Mouse (Mus musculus) T-helper 17 cell (primary cell): Measurements from ENCODE around the gene Cacna2d3.

ENCODE experiments used
- in situ Hi-C, 2 experiments: fragments of 300-600 bp; cut with MboI, MseI; formaldehyde crosslinking; loops; 1 replicate in 1 of 2; 2 replicates in 1 of 2; pipeline ENCODE4 v1.15.1; 2025; ENCODE audit warnings: high pct_unique_total_duplicates in 2 of 2

Cacna2d3 gene

DNA sequence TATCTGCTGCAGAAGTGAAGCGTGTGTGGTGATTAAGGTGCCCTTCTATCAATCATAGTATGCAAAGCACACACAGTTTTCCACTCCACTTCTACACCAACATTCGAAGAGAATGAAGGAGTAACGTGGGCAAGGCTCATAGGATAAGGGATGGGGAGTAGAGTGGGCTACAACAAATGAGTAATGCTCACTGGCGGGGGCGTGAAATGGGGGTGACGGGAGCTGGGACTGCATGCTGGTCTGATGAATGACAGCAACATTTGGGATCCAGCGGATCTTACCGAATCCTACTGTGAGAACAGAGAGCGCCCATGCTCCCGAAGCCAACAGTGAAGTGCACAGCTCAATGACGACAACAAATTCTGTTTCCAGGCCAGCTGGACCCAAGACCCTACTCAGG lies 76.2 kb downstream of the Cacna2d3 start:
- in situ Hi-C loops: no loop called here

DNA sequence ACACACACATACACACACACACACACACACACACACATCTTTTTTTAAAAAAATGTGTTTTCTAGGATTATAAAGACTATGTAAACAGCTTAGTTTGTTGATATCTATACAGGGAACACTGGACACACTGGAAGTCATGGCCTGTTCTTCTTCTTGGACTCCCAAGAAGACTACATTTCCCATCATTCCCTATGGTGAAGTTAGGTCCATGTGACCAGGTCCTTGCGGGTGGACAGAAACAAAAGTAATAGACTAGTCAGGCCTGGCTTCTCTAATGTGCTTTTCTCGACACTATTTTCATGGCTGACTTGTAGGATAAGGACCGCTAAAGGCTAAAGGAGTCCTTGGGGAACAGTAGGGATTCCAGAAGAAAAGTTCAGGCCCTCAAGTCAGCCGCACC lies 78.4 kb downstream of the Cacna2d3 start:
- in situ Hi-C loops: no loop called here

DNA sequence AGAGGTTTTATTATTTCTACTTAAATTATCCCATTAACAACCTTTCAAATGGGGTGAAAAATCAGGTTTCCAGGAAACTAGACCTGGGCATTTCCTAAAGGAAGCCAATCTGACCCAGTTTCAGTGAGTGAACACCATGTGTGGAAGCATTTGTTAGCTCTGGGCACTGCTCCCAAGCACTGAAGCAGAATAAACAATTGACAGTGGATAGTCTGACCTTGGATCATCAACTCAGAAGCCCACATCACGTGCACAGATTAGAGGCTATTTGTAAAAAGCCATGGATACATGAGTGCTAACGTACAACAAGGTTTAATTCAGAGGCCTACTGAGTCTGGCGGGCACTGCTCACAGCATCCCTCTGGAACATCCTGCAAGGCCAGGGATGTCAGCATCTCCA lies 82.4 kb downstream of the Cacna2d3 start:
- in situ Hi-C loops: no loop called here

DNA sequence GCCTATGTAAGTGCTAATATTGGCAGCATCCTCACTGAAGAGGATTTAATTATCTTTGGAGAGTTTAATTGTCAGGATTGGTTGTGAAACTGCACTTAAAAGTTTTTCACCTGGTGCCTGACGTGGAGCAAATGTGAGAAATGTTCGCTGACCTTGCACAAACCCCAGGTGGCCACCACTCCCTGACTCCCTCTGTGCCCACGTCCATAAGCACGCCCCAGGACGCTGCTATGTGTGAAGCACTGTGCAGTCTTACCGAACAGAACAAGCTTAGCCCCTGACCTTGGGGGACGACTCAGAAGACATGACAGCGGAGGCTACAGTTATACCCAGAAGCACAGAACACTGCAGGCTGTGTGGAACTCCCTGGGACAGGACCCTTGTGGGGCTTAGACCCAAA lies 93.5 kb downstream of the Cacna2d3 start:
- in situ Hi-C loops: no loop called here

DNA sequence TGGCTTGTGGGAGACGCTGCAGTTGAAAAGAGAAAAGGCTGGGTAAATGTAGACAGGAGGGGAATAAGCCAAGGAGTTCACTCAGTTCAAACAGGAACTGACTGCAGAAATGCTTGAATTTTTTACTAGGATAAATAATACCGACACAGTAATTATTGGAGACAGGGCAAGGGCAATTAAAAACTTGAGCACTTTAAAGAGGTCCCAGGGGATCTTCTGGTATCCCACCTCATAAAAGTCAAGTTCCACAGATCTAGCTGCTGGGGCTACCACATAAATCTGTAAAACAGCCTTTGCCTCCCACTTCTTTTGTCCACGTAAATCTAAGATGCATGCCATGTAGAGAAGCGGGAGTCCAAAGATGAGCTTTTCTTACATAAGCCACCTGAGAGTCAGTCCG lies 109.2 kb downstream of the Cacna2d3 start:
- in situ Hi-C loops: no loop called here

DNA sequence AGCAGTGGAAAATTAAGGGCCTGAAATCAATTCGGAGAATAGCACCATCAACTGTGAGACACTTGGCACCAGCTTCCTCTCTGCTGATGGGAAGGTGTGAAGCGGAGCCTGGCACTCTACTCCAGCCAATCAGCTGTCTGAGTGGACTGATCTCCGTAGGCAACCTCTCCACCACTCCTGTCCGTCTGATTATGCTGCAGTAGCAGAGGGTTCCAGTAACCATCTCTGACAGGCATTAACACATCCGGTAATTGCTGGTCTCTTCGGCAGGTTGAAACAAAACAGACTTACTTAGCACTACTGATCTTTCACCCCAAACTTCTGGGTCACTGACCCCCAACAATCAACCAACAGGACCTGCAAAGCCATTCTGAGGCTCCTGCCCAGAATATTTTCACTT lies 112.9 kb downstream of the Cacna2d3 start:
- in situ Hi-C loops: no loop called here

DNA sequence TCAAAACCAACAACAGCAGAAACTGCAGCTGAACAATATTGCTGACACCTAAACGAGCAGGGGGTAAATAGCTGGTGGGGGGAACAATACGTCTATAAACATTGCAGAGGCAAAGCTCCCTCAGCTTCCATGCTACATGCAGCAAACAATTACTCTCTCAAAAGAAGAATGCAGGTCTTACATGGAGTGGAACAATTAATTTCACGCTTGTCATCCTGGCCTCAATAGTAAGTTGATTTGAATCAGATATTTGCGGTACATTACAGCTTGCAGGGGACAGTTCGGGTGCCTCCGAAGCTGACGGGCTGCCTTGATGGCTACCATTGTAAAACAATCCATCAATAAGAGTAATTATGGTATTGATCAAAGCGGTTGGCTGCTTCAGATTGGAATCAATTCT lies 122.2 kb downstream of the Cacna2d3 start:
- in situ Hi-C loops: no loop called here

DNA sequence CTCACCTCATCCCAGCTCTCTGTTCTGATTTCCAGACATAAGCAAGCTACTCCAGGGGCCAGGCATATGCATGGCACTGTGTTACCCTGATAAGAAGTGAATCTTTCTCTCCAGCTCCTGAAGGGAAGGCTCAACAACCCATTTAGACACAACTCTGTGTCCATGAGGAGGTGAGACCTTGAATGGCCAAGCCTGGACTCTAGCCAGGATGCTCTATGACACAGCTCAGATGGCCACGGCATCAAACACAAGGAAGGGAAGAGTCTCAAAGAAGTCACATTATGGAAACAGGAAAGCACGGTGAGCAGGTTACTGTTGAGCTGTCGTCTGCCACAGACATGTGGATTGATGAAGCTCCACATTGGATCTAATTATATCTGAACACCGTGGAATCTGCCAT lies 128.8 kb downstream of the Cacna2d3 start:
- in situ Hi-C loops: no loop called here

DNA sequence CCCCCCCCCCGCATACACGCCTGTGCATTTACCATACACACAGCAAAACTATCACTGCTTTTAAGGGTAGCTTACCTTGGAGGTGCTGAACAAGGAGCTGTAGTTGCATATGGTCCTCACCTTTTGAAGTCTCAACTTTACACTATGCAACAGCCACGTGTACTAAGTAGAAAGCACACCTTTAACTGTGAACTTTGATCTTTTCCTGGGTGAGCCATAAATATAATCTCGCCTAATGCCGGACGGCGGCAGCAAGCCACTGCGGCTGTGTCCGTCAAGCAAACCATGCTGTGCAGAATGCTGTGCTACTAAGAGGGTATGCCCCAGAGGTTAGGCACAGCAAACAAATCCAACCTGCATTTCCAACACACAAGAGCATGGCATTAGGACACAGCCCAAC lies 132.0 kb downstream of the Cacna2d3 start:
- in situ Hi-C loops: no loop called here

DNA sequence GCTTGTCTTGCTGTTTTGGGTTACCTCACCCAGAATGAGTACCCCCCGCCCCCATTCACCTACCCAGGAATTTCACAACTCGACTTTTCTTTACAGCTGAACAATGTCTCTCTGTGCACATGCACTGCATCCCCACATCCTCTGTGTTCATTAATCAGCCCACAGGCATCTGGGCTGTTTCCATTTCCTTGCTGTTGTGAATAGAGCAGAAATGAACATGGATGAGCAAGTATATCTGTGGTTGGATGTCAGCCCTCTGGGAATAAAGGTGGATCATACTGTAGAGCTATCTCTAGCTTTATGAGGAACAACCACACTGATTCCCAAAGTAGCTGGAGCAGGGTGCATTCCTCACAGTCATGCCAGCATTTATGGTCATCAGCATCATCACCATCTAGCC lies 139.7 kb downstream of the Cacna2d3 start:
- in situ Hi-C loops: no loop called here

DNA sequence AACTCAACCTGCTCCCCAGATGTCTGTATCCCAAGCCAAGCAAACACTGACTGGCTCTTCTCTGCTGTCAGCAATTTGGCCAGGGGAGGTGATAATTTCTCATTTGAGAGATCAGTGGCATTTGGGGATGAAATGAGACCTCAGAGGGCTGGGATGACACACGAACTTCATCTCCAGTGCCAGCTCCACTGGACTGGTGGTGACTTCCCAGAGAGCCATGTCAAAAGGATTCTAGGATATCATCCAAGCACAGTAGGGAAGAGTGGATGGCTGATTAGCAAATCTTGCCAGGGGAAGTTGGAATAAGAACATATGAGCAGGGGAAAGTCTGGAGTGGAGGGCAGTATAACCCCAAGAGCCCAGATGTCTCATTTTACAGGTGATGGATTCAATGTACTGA lies 143.9 kb downstream of the Cacna2d3 start:
- in situ Hi-C loops: no loop called here

DNA sequence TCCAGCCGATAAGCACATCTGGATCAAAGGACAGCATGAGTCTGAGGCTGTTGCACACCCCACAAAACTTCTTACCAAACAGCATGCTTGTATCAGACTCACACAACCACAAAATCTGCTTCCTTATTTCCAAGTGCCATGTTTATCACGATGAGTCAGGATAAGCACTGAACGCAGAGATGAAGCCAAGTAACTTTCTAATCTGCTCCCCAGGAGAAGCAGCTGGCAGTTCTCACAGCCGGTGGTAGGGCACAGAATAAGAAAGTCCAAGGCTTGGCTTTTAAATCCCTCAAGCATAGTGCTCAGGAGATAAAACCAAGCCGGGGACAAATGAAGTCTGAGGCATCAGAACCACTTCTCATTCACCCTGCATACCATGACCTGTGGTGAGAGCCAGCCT lies 146.1 kb downstream of the Cacna2d3 start:
- in situ Hi-C loops: no loop called here

DNA sequence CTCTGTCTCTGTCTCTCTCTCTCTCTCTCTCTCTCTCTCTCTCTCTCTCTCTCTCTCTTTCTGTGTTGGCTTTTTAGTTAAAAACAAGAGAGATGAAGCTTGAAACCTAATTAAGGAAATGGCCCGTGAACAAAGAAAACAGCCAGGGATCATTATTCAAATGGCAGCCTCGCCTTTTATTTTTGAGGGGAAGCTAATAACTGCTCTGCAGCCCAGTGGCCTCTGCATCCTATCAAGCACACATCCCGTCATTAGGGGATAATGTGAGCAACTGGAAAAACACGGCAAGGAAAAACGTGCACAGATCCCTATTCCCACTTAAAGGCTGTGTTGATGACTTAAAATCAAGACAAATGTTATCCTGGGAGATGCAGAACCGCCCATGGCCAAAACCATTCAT lies 159.0 kb downstream of the Cacna2d3 start:
- in situ Hi-C loops: no loop called here

DNA sequence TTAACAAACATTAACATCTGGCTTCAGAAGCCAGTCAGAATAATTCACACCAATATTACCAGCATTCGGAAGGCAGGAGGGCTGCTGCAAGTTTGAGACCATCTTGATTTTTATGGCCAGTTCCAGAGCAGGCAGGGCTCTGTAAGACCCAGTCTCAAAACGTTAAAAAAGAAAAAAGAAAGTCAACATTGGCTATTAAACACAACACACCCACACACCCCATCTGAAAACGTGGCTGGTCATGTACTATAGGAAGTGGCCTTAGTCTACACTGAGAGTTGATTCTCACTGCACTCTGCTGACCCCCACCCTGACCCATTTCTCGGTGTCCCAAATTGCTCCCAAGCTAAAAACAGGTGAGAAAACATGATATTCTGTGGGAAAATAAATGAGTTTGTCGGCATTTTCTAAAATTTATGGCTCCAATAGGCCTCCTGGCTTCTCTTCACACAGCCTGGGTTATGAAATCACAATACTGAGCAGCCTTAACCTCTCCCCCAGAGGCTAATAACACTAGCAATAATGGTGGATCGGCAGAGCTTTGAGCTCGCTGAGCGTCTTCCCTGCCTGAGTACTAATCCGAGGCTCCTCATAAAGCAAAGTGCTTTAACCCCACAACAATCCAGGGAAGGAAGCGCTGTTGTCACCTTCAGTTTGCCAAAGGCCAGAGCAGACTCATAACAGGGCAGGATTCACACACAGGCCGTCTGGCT lies 160.4 kb downstream of the Cacna2d3 start:
- in situ Hi-C loops: no loop called here

DNA sequence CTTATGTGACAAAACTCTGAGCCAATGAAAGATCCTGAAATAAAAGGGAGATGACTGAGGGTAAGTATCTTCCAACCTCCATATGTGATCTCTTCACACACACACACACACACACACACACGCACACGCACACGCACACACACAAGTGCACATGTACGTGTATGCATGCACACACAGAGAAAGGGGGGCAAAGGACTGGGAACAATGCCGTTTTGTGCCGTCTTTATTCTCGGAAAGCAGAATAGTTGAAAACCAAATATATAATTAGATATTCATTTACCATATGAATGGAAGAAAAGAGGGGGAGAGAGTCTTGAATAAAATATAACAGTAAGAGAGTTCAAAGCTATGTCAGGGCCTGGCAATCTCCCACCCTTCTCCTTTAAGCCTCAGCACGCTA lies 163.2 kb downstream of the Cacna2d3 start:
- in situ Hi-C loops: no loop called here

DNA sequence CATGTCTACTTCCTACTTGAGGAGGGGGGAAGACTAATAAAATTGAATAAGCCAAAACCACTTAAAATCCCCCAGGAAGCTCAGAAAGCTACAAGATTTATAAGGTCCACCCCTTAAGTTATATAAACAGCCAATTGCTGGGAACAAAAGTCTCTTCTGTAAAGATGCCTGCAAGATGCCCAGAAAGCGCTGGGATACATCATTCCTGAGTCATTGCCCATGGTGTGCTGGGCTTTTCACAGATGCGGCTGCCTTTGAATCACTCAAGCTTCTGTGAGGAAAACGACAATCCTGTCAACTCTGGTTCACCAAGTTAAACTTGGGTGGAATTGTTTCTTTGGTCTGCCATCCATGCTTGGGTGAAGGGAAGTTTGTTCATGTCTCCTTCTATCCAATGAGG lies 165.5 kb downstream of the Cacna2d3 start:
- in situ Hi-C loops: no loop called here

DNA sequence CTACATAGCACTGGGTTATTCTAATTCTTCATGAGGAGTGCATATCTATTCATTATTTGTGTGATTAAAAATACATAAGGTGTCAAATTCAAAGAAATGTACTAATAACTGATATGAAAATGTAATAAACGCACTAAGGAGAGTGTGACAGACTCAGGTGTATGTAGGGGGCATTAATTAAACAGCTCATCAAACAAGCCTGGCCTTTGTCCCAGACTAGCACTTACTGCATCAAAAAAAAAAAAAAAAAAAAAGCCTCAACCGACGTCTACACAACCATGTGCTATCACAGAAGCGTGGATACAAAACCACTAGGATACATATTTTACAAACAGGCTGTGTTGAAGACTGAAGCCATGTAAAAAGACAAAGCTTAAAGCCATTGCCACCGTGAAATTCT lies 169.2 kb downstream of the Cacna2d3 start:
- in situ Hi-C loops: no loop called here

DNA sequence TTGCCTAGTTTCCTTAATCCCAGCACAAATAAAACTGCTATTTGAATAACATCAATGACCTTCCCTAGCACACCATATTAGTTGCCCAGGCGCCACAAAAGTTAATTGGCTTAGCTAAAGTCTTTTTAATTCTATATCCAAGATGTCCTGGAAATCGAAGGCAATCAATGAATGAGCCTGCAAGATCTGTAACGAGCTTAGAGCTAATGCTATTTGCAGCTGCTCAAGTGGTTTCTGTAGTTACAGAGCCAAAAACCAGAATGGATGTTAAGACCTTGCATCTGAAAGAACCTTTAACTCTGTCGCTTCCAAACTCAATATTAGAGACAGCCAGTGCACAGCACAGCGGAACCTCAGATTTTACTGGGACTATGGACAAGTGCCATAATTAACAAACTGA lies 173.0 kb downstream of the Cacna2d3 start:
- in situ Hi-C loops: loop anchor here in 1 of 2 experiments (10.0 kb wide), 1 partner anchor 286 kb away; no protein-coding TSS in a partner anchor

DNA sequence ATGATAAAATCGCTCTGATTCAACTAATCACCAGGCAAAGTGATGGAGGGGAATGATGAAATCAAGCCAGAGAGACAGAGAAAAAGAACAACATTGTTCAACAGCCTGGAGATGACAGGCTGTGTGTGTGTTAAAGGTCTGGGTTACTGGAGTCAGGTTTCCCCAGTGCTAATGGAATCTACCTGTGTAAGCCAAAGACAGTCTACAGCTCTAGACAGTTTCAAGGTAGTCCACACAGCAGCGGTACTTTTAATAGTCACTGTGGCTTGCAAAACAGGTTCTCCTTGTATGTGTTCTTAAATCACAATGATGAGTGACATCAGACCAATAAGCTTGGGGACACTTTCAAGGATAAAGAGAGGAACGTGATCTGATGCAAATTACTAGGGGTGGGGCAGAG lies 191.1 kb downstream of the Cacna2d3 start:
- in situ Hi-C loops: no loop called here

DNA sequence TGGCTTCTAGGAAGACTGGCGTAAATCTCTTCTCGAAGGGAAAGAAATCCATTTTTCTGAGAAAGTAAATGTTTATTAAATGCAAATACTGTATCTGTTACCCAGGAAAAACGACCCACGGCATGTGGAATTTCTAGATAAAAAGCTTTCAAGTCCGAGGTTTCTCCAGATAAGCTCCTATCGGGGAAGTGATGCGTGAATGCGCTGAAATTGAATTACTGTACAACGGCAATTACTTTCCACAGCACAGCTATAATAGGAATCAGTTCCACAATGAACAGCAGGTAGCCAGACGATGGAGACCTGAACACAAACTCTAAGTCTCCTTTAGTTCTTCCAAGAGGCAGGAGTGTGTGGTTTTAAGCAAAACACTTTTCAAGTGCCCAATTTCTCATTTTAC lies 193.0 kb downstream of the Cacna2d3 start:
- in situ Hi-C loops: no loop called here

DNA sequence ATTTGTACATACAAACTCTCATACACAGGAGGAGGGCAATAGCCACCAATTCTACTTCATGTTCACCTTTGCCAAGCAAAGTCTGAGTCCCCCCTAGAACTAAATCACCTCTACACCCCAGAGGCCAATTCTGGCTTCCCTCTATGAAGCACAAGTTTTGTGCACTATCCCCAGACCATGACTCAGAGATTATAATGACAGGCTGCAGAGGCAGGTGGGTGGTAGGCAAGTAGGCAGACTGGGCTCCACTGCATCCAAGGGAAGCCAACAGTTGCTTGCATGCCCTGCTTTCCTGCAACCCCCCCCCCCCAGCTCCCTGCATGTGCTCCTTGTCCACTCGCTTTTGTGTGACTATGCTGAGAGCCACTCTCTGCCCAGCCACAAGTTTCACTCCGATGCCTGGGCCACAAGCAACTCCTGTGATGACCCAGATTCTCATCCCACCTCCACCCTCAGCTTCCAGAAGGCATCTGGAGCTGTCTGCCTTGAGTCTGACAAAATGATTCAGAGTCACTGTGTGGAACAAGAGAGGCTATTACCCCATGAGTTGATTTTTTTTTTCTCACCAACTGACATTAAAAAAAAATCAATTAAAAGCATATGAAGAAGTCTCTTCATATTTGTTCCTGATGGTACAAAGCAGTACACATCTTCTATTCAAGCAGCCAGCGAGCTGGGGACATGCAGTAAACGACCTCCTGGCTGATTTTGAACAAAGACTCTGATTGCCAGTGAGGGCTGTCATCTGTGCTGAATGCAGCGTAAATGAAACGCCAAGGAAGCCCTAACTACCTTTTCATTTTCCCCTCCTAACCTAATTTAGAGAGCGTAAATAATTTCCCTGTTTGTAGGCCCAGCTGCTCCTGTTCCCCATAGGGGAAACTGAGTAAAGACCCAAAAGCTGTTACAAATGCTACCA lies 201.7 kb downstream of the Cacna2d3 start:
- in situ Hi-C loops: no loop called here

DNA sequence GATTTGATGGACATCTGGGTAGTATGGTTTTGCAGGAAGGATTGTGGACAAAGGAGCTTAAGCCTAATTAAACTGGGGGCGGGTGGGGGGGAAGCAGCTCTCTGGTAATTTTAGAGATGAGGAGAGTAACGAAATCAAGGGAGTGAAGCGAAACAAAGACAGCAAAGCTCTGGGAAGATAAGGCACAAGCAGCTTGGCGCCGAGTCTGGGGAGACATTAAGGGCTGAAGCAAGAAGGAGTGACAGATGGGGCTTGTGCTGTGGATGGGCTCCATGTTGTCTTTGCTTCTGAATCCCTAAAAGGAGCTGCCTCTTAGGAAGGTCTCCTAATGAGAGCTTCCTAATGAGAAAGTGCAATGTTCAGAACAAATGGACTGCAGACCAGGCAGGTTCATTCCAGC lies 219.0 kb downstream of the Cacna2d3 start:
- in situ Hi-C loops: no loop called here
